Mouse (Mus musculus): ENCODE data around the gene Zan. TPM values are rescaled to one million over a fixed set of nuclear protein-coding genes. Genes with fewer than 3 reads are reported as not detected.

Zan gene
- total and polyA plus RNA-seq, 3 experiments: 0.15 TPM; not detected in 2

- no peaks in the 10 kb centered on the region for H3K9me3 ChIP-seq (replicated peaks; ENCODE audit: insufficient read depth, low read length)
- no peak for DNase-seq (ENCODE audit: low read depth, low spot score)
- H3K27me3 ChIP-seq (ENCODE audit: control insufficient read depth in 1 of 2, insufficient read depth in 2 of 2, low read length in 2 of 2): no peaks in the 10 kb centered on the region
- no peak overlapping the region for H3K9ac ChIP-seq (ENCODE audit: control insufficient read depth, low read depth, low read length, poor library complexity, severe bottlenecking)
- H3K36me3 ChIP-seq (ENCODE audit: control insufficient read depth in 1 of 2, insufficient read depth in 2 of 2, low read length in 2 of 2): peaks cover 0 to 10% of the 10 kb centered on the region in 2 experiments; a peak in 2 of 4 replicates
- no peak overlapping the region for H3K27ac ChIP-seq (ENCODE audit: control insufficient read depth, low read depth, low read length)
- TF ChIP-seq CTCF (IDR thresholded peaks at IDR 0.05 in 2 of 3, conservative IDR thresholded peaks at IDR 0.05 in 1 of 3; ENCODE audit: control insufficient read depth in 1 of 3, insufficient read depth in 1 of 3, low read depth in 2 of 3, low read length in 3 of 3, poor library complexity in 1 of 3, severe bottlenecking in 1 of 3) (no peak), RCOR1 (IDR thresholded peaks at IDR 0.05; ENCODE audit: low read depth, low read length) (no peak), ZKSCAN1 (IDR thresholded peaks at IDR 0.05; ENCODE audit: low read depth, low read length) (no peak), KAT2A (conservative IDR thresholded peaks at IDR 0.05; ENCODE audit: low read depth, low read length) (no peak), MEF2A (IDR thresholded peaks at IDR 0.05; ENCODE audit: extremely low read depth, insufficient replicate concordance, low read depth, low read length, poor library complexity, severe bottlenecking) (no peak), CHD1 (IDR thresholded peaks at IDR 0.05; ENCODE audit: low read depth, low read length) (no peak), SIN3A (IDR thresholded peaks at IDR 0.05; ENCODE audit: low read length) (no peak), EP300 (IDR thresholded peaks at IDR 0.05; ENCODE audit: low read depth in 1 of 2, low read length in 2 of 2) (no peak), UBTF (IDR thresholded peaks at IDR 0.05; ENCODE audit: borderline replicate concordance, insufficient read depth, low read depth, low read length) (no peak), NRF1 (IDR thresholded peaks at IDR 0.05; ENCODE audit: insufficient read depth, low read depth, low read length, poor library complexity, severe bottlenecking) (no peak), ZMIZ1 (IDR thresholded peaks at IDR 0.05; ENCODE audit: low read depth, low read length) (no peak), CHD2 (IDR thresholded peaks at IDR 0.05; ENCODE audit: low read length) (no peak), GATA1 (IDR thresholded peaks at IDR 0.05; ENCODE audit: low read depth, low read length) (no peak)
- peaks cover 3 to 27% of the 10 kb centered on the region in 2 experiments for H3K4me1 ChIP-seq (ENCODE audit: control insufficient read depth in 1 of 2, insufficient read depth in 2 of 2, low read length in 2 of 2)
- no peaks in the 10 kb centered on the region; the same call in 1 of the 2 replicates for H3K79me2 ChIP-seq (ENCODE audit: control insufficient read depth, insufficient read depth, low read length, poor library complexity)
- no peak overlapping the region for H3K4me3 ChIP-seq (ENCODE audit: control insufficient read depth in 1 of 2, insufficient read depth in 1 of 2, low read depth in 2 of 2, low read length in 2 of 2)
Measured at GRCm38 (mm10) chr5:137342407-137343012, 134.4 kb downstream of the Zan start.

GRCm38 (mm10) chr5:137340222-137340621, 136.6 kb downstream of the Zan start:
- Histone ChIP-seq H3K79me2 (ENCODE audit: control insufficient read depth, insufficient read depth, low read length, poor library complexity) (no peaks in the 10 kb centered on the region; the same call in 1 of the 2 replicates), H3K9me3 (replicated peaks; ENCODE audit: insufficient read depth, low read length) (no peaks in the 10 kb centered on the region), H3K4me1 (ENCODE audit: control insufficient read depth in 1 of 2, insufficient read depth in 2 of 2, low read length in 2 of 2) (peaks cover 0 to 28% of the 10 kb centered on the region in 2 experiments; a peak in 3 of 4 replicates), H3K27me3 (ENCODE audit: control insufficient read depth in 1 of 2, insufficient read depth in 2 of 2, low read length in 2 of 2) (no peaks in the 10 kb centered on the region), H3K36me3 (ENCODE audit: control insufficient read depth in 1 of 2, insufficient read depth in 2 of 2, low read length in 2 of 2) (peaks cover 0 to 10% of the 10 kb centered on the region in 2 experiments; a peak in 2 of 4 replicates), H3K27ac (ENCODE audit: control insufficient read depth, low read depth, low read length) (no peak overlapping the region), H3K4me3 (ENCODE audit: control insufficient read depth in 1 of 2, insufficient read depth in 1 of 2, low read depth in 2 of 2, low read length in 2 of 2) (no peak overlapping the region), H3K9ac (ENCODE audit: control insufficient read depth, low read depth, low read length, poor library complexity, severe bottlenecking) (no peak overlapping the region)
- peak; percentile 16 for DNase-seq (ENCODE audit: low read depth, low spot score)
- no peak for TF ChIP-seq MAFK (IDR thresholded peaks at IDR 0.05; ENCODE audit: borderline replicate concordance, low read depth, low read length)
- no peak for TF ChIP-seq BHLHE40 (IDR thresholded peaks at IDR 0.05; ENCODE audit: borderline replicate concordance, low read depth, low read length)
- TF ChIP-seq POLR2AphosphoS2 (IDR thresholded peaks at IDR 0.05; ENCODE audit: low read length): no peak
- no peak for TF ChIP-seq CHD1 (IDR thresholded peaks at IDR 0.05; ENCODE audit: low read depth, low read length)
- TF ChIP-seq TAL1 (IDR thresholded peaks at IDR 0.05; ENCODE audit: low read length): peak; percentile 44
